Mouse (Mus musculus) cerebellum, adult (tissue): ENCODE measurements around the gene Arhgdia.
A peak's percentile ranks its signal among the peaks of the same experiment; 100 is the strongest.

Source experiments
- ATAC-seq: cut with Nextera tagmentation; 2 replicates; pipeline ENCODE4 v1.9.2; 2017; ENCODE audit warnings: mild to moderate bottlenecking, moderate library complexity, mixed read lengths; ENCODE audit not compliant: insufficient number of reproducible peaks, low FRiP score, low TSS enrichment

Arhgdia gene

DNA sequence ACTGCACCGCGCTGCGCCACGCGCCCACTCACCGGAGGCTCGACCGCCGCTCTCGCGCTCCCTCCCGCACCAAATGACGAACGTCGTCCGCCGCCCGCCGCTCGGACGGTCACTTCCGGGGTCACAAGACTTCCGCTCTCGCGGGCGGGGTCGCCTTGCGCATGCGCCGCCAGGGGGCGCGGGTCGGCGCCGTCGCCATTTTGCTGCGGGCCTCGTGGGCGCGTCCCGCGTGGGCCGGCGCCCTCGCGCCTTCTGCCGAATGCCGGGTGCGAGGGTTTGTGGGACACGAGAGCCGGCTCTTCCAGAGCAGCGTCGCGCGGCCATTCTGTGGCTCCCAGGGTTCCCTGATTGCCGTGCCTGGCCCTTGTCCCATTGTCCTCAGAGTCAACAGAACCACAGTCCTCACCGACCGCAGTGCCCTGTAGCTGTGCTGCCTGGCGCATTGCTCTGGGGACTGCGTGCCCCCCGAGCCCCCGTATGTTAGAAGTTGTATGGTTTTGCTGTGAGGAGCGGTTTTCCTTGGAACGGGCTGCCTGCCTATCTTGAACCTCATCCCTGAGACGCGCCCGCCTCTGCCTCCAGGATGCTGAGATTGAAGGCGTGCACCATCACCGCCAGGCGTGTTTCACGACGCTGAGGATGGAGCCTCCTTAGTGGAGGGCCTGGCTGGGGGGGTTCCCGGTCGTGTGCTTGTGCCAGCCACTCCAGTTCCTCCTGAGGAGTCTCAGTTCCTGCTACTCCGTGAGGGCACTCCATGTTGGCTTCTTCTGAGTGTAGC is at the start of gene Arhgdia:
Gene Arhgdia, minus strand, starts transcription at position 135 of the 778 bp plus-strand sequence.
- peak; percentile 60; the same call in 1 of the 2 replicates for ATAC-seq

GRCm38 (mm10) chr11:120630401-120630871 is 49.0 kb upstream of the Arhgdia start:
- ATAC-seq = no peak

GRCm38 (mm10) chr11:120629911-120630310 is 48.5 kb upstream of the Arhgdia start:
- no peak for ATAC-seq

- ATAC-seq = no peak
Observed at GRCm38 (mm10) chr11:120629341-120629730, 47.9 kb upstream of the Arhgdia start.

GRCm38 (mm10) chr11:120628601-120629340 is 47.3 kb upstream of the Arhgdia start:
- ATAC-seq = no peak

GRCm38 (mm10) chr11:120627468-120628300 is 46.3 kb upstream of the Arhgdia start:
- ATAC-seq = no peak

GRCm38 (mm10) chr11:120626785-120627467 is 45.5 kb upstream of the Arhgdia start:
- no peak for ATAC-seq

GRCm38 (mm10) chr11:120625152-120625775 is 43.8 kb upstream of the Arhgdia start, which contains the start of gene Sirt7:
Gene Sirt7 (minus strand): TSS chr11:120625240.
- no peak for ATAC-seq

DNA sequence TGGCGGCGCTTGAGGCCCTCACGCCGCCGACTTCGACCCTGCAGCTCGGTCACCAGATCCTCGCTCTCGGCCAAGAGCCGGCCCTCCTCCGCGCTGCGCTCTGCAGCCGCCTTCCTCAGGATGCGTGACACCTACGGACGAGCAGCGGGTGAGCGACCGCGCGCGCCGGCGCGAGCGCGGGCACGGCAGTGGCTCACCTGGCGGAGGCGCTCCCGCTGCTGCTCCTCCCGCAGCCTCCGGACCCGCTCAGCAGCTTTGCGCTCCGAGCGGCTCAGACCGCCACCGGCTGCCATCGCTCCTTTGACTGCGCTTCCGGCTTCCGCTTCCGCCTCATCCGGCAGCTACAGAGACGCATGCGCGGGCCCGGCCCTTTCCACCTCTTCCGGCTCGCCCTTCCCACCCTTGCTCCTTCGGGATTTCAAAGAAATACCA is 43.3 kb upstream of the Arhgdia start:
- peak; percentile 72; the same call in 1 of the 2 replicates for ATAC-seq

GRCm38 (mm10) chr11:120623961-120624679 is 42.7 kb upstream of the Arhgdia start:
- peak; percentile 64; the same call in 1 of the 2 replicates for ATAC-seq

DNA sequence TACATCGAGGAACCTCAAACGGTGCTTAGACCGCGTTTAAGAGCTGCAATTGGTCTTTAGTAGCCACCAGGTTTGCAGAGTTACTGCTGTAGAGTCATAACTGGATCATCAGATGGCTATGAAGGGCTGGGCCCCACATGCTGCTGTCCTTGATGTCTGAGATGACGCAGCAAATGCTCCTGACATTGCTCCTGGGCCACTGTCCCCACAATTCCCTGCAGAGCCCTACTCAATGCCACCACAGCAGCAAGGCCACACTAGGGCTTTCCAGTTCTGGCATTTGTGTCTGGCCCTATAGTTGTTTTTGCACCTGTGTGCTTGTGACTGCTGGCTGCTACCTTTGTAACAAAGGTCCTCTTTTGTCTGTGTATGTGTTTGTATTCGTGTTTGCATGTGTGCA is 41.4 kb upstream of the Arhgdia start:
- no peak for ATAC-seq

- ATAC-seq = no peak
Observed at GRCm38 (mm10) chr11:120620195-120620594, 38.8 kb upstream of the Arhgdia start.

GRCm38 (mm10) chr11:120618619-120619535 is 37.5 kb upstream of the Arhgdia start:
- ATAC-seq = no peak

GRCm38 (mm10) chr11:120617519-120618112 is 36.2 kb upstream of the Arhgdia start, which contains the start of gene Pcyt2:
Gene Pcyt2 (minus strand): TSS chr11:120617936.
- peak; percentile 57 for ATAC-seq

- no peak for ATAC-seq
Observed at GRCm38 (mm10) chr11:120616617-120617294, 35.3 kb upstream of the Arhgdia start.

- ATAC-seq = no peak
Observed at GRCm38 (mm10) chr11:120615606-120616203, 34.3 kb upstream of the Arhgdia start.
